Mouse (Mus musculus): Measurements from ENCODE around the gene Trpv2. TPM values are rescaled to one million over a fixed set of nuclear protein-coding genes. Genes with fewer than 3 reads are reported as not detected.
A peak's percentile ranks its signal among the peaks of the same experiment; 100 is the strongest.

Gene Trpv2
- total RNA-seq, 2 experiments from 2014 or later: 0.87 to 1.1 TPM

GRCm38 (mm10) chr11:62621586-62622283 is 47.4 kb downstream of the Trpv2 start:
- DNase-seq: no peak
- intact Hi-C loops (cut with DNase I): no loop called here

- intact Hi-C loops (cut with DNase I): no loop called here
- DNase-seq: no peak
Measured at GRCm38 (mm10) chr11:62622850-62623249, 48.6 kb downstream of the Trpv2 start.

DNA sequence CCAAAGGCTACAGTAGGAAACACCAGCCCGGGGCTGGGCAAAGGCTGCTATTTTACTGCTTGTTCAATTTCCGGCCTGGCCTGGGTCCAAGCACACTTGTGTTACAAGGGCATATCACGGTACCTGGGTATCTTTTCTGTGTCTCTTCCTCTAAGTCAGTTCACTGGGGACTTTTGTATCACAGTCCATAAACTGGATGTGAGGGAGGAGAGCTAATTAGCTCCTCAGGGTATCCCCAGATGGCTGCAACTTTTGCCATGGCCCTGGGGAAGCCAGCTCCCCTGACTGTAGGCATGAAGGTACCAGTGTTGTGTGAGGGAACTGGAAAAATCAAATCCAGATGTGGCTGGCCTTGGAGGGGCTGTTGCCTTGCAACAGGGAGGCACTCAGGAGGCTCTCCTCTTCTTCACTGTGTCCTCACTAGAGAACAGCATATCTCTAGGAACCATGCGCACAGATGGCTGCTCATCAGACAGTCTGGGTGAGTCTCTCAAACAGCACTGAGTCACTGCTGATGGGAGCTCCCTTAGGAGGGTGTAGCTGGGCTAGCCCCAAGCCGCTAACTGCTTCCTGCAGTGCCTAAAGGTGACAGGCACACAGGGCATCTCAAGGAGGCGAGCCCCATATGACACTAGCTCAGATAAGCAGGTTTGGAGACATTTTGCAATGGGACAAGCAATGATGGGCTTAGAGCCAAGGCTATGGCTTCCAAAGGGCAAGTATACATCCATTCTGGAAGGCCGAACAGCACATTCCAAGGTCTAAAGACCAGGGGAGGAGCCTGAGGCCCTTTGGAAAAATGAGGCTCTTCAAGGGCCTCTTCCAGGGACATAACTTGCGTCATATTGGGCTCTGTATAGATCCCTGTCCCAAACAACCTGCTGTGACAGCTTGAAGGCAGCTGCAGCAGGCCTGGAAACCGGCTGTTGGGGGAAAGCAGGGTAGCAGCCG is 50.3 kb downstream of the Trpv2 start:
- intact Hi-C loops (cut with DNase I): no loop called here
- no peak for DNase-seq

DNA sequence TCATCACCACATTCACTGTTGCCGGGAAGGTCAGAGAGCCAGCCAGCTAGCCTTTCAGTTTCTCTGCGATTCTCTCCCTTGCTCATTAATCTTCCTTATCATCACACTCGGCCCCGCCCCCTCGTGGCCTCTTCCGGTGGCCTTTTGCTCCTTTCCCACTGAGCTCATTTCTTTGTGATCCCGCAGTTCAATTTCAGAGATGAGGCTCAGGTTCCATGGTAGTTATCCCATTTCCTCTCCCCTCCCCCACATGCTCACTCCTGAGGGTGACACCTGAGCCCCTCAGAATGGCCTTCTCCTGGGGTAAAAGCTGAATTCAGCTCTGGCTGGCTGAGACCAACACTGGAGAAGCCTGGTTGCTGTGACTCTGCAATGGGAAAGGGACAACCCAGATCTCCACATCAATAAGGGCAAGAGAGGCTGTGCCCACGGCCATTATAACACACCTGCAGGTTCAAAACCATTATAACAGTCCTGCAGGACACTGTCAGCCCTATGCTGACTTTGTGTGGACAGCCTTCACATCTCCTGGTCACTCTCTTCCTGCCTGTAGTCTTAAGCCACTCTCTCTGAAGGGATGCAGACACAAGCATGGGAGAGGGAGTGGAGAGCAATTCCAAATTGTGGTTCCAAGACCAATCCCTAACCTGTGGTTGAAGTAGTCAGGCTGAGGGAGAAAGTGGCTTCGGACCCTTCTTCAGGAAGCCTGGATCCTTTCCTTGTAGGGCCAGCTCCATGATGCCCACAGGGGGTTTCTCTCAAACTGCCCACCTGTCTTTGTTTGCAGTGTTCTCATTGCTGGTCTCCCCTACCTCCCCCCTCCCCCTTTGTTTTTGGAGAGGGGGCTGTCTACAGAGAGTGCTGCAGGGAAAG is 55.3 kb downstream of the Trpv2 start:
- intact Hi-C loops (cut with DNase I): no loop called here
- no peak for DNase-seq

DNA sequence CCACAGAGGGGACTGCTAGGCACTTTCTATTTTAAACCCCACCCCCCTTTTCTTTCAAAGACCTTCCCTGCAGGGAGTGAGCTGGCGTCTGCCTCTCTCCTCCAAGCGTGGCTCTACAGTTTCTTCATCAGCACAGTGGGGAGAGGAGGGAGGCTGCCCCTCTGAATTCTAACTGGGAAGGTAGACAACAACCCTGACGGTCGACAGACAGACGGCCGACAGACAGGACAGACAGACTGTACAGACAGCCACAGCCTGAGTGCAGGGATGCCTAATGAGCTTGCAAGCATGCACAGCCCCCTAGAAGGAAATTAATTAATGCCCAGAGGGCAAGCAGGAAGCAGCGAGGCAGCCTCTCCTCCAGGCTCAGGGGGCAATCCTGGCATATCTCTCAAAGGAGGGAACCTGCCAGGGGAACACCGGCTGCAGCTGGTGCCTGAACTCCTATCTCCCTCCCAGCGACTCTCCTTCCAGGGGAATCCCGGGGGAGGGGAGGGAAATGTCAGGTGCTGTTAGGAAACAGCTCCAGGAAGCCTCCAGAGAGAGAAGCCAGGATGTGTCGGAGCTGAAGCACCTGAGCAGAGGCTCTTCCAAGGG is 56.0 kb downstream of the Trpv2 start:
- intact Hi-C loops (cut with DNase I): no loop called here
- no peak for DNase-seq

- intact Hi-C loops (cut with DNase I): no loop called here
Measured at GRCm38 (mm10) chr11:62631138-62631537, 56.9 kb downstream of the Trpv2 start.

GRCm38 (mm10) chr11:62635406-62635805 is 61.1 kb downstream of the Trpv2 start:
- intact Hi-C loops (cut with DNase I): no loop called here
- peak in 1 of 2 experiments; percentile 32 for DNase-seq

More at GRCm38 (mm10) chr11:62631138-62631537, 56.9 kb downstream of the Trpv2 start:
- no peak for DNase-seq

- intact Hi-C loops (cut with DNase I): no loop called here
- no peak for DNase-seq
Measured at GRCm38 (mm10) chr11:62636105-62636839, 62.0 kb downstream of the Trpv2 start.

GRCm38 (mm10) chr11:62636840-62637221 is 62.5 kb downstream of the Trpv2 start:
- intact Hi-C loops (cut with DNase I): no loop called here
- DNase-seq: no peak

GRCm38 (mm10) chr11:62637401-62637800 is 63.1 kb downstream of the Trpv2 start:
- DNase-seq: no peak
- intact Hi-C loops (cut with DNase I): no loop called here

GRCm38 (mm10) chr11:62637806-62638205 is 63.5 kb downstream of the Trpv2 start:
- intact Hi-C loops (cut with DNase I): no loop called here
- no peak for DNase-seq

DNA sequence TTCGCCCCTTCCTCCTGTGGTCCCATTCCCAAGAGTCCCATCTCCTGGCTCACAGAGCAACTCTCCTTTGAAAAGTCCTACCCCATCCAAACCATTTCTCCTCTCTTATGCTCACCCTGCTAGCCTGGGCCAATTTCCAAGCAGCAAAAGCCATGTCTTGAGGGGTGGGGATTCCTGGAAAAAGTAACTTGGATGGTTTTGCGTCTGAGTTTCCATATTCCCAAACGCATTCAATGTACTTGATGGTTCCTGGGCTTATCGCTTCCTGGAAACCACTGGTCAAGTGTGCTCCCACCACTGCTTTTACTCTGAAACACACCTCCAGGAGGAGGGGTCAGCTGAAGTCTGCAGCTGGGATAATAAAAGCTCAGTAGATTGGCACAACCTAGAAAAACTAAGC is 64.1 kb downstream of the Trpv2 start:
- DNase-seq: no peak
- intact Hi-C loops (cut with DNase I): no loop called here

- intact Hi-C loops (cut with DNase I): no loop called here
- DNase-seq: no peak
Measured at GRCm38 (mm10) chr11:62640378-62640777, 66.1 kb downstream of the Trpv2 start.

GRCm38 (mm10) chr11:62642023-62642844 is 67.9 kb downstream of the Trpv2 start:
- intact Hi-C loops (cut with DNase I): no loop called here
- DNase-seq: peak in 1 of 2 experiments; percentile 19

- peak in 1 of 2 experiments; percentile 62 for DNase-seq
- intact Hi-C loops (cut with DNase I): no loop called here
Measured at GRCm38 (mm10) chr11:62643011-62643631, 68.8 kb downstream of the Trpv2 start.

GRCm38 (mm10) chr11:62643681-62644363 is 69.5 kb downstream of the Trpv2 start:
- no peak for DNase-seq
- intact Hi-C loops (cut with DNase I): no loop called here

DNA sequence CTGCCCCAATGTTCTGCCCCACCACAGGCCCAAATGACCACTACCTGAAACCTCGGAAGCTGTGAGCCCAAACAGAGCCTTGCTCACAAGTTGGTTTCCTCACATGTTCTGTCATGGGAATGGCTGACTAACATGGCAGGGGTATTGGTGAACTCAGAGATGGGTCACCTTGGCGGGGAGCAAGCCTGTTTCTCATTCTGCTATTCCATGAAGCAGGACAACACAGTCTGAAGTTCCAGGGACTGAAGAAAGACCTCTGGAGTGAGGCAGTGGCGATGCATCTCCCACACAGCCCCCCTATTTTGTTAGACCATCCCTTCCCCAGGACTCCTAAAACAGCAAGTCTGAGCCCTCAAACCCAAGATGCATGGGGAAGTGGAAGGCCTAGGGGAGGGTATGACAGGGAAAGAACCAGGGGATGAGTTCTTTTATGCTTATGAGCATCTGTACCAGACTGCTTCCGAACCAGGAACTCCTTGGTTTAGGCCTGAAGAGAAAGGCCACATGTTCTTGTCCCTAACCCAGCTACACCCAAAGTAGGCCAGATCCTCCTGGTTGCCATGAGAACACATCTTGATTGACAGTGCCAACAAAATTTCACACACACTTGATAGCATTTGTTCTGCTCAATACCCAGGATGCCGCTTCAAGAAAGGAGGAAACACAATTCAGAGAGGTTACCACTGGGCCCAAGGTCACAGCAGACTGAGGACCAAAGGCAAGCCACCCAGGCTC is 70.5 kb downstream of the Trpv2 start:
- DNase-seq: no peak
- intact Hi-C loops (cut with DNase I): no loop called here

Data from gastrocnemius, postnatal 36 days (tissue).